Mouse (Mus musculus) small intestine, adult 2 months (tissue): ENCODE measurements at regions not wholly inside any gene's neighbourhood (a gene's known extent, or its start where the extent isn't known, plus 50 kb on each side); places are given as distances from the start of the nearest gene placed in this dataset.

Source experiments
- CTCF ChIP-seq: fragments of 200-500 bp; IDR thresholded peaks from 2 replicates; pipeline ENCODE4 v1.5.1; 2012; ENCODE audit warnings: low read depth, mild to moderate bottlenecking, control low read depth, inconsistent platforms, low read length, moderate library complexity, mixed read lengths; ENCODE audit not compliant: insufficient replicate concordance, insufficient read length; ENCODE audit errors: extremely low read depth
- POLR2A ChIP-seq: fragments of 200-500 bp; IDR thresholded peaks from 2 replicates; pipeline ENCODE4 v1.6.1; 2012; ENCODE audit warnings: low read depth, mild to moderate bottlenecking, control low read depth, inconsistent platforms, low read length, moderate library complexity

GRCm38 (mm10) chr2:178954420-178955067 is 487.7 kb upstream of the Cdh4 start:
- TF ChIP-seq CTCF (no peak), POLR2A (no peak)
